Mouse (Mus musculus): Measurements from ENCODE around the gene Kcnma1.

The Kcnma1 gene

GRCm38 (mm10) chr14:23451681-23452080, 562.6 kb downstream of the Kcnma1 start:
- no peak for DNase-seq (ENCODE audit: low read depth, low spot score)

- no peak for DNase-seq (ENCODE audit: low read depth, low spot score)
Measured at GRCm38 (mm10) chr14:23437467-23437866, 576.8 kb downstream of the Kcnma1 start.

- DNase-seq (ENCODE audit: low read depth, low spot score) = no peak
Measured at GRCm38 (mm10) chr14:23435861-23436260, 578.4 kb downstream of the Kcnma1 start.

GRCm38 (mm10) chr14:23430006-23430405, 584.3 kb downstream of the Kcnma1 start:
- no peak for DNase-seq (ENCODE audit: low read depth, low spot score)

GRCm38 (mm10) chr14:23429043-23429442, 585.2 kb downstream of the Kcnma1 start:
- no peak for DNase-seq (ENCODE audit: low read depth, low spot score)

- no peak for DNase-seq (ENCODE audit: low read depth, low spot score)
Measured at GRCm38 (mm10) chr14:23422481-23423040, 591.7 kb downstream of the Kcnma1 start.

- no peak for DNase-seq (ENCODE audit: low read depth, low spot score)
Measured at GRCm38 (mm10) chr14:23418955-23419354, 595.3 kb downstream of the Kcnma1 start.

GRCm38 (mm10) chr14:23407051-23407450, 607.2 kb downstream of the Kcnma1 start:
- DNase-seq (ENCODE audit: low read depth, low spot score) = no peak

- DNase-seq (ENCODE audit: low read depth, low spot score) = no peak
Measured at GRCm38 (mm10) chr14:23400777-23401469, 613.4 kb downstream of the Kcnma1 start.

- no peak for DNase-seq (ENCODE audit: low read depth, low spot score)
Measured at GRCm38 (mm10) chr14:23397642-23398041, 616.6 kb downstream of the Kcnma1 start.

- no peak for DNase-seq (ENCODE audit: low read depth, low spot score)
Measured at GRCm38 (mm10) chr14:23391566-23391965, 622.7 kb downstream of the Kcnma1 start.

- no peak for DNase-seq (ENCODE audit: low read depth, low spot score)
Measured at GRCm38 (mm10) chr14:23390768-23391167, 623.5 kb downstream of the Kcnma1 start.

- no peak for DNase-seq (ENCODE audit: low read depth, low spot score)
Measured at GRCm38 (mm10) chr14:23390161-23390560, 624.1 kb downstream of the Kcnma1 start.

GRCm38 (mm10) chr14:23386786-23387185, 627.5 kb downstream of the Kcnma1 start:
- DNase-seq (ENCODE audit: low read depth, low spot score) = no peak

- no peak for DNase-seq (ENCODE audit: low read depth, low spot score)
Measured at GRCm38 (mm10) chr14:23385776-23386608, 628.3 kb downstream of the Kcnma1 start.

- no peak for DNase-seq (ENCODE audit: low read depth, low spot score)
Measured at GRCm38 (mm10) chr14:23378351-23379087, 635.8 kb downstream of the Kcnma1 start.

GRCm38 (mm10) chr14:23372021-23372420, 642.3 kb downstream of the Kcnma1 start:
- DNase-seq (ENCODE audit: low read depth, low spot score) = no peak

- no peak for DNase-seq (ENCODE audit: low read depth, low spot score)
Measured at GRCm38 (mm10) chr14:23360491-23360995, 653.7 kb downstream of the Kcnma1 start.

- no peak for DNase-seq (ENCODE audit: low read depth, low spot score)
Measured at GRCm38 (mm10) chr14:23358776-23359175, 655.5 kb downstream of the Kcnma1 start.

- no peak for DNase-seq (ENCODE audit: low read depth, low spot score)
Measured at GRCm38 (mm10) chr14:23357529-23358278, 656.6 kb downstream of the Kcnma1 start.

GRCm38 (mm10) chr14:23326786-23327185, 687.5 kb downstream of the Kcnma1 start:
- DNase-seq (ENCODE audit: low read depth, low spot score) = no peak
